Mouse (Mus musculus) hindbrain, embryonic 13.5 days (tissue): ENCODE measurements around the gene Esrrb. TPM values are rescaled to one million over a fixed set of nuclear protein-coding genes. Genes with fewer than 3 reads are reported as not detected.

ENCODE experiments used
- ATAC-seq: fragments of 200-750 bp; cut with Nextera tagmentation; 2 replicates; pipeline ENCODE4 v1.8.0; 2017; ENCODE audit warnings: moderate TSS enrichment; ENCODE audit not compliant: low FRiP score
- H3K27ac ChIP-seq: fragments of 300-500 bp; sonication (generic); 2 replicates; pipeline ENCODE4 v1.5.1; 2015; ENCODE audit warnings: inconsistent platforms, mild to moderate bottlenecking, moderate library complexity
- H3K27me3 ChIP-seq: fragments of 300-500 bp; sonication (generic); 2 replicates; pipeline ENCODE4 v1.6.1; 2015; ENCODE audit warnings: mild to moderate bottlenecking, inconsistent platforms
- H3K36me3 ChIP-seq: fragments of 300-500 bp; sonication (generic); 2 replicates; pipeline ENCODE4 v1.6.1; 2015; ENCODE audit warnings: mild to moderate bottlenecking, inconsistent platforms
- H3K4me1 ChIP-seq: fragments of 300-500 bp; sonication (generic); replicated peaks from 2 replicates; pipeline ENCODE4 v1.6.1; 2015; ENCODE audit warnings: inconsistent platforms
- H3K4me2 ChIP-seq: fragments of 300-500 bp; sonication (generic); 2 replicates; pipeline ENCODE4 v1.6.1; 2015; ENCODE audit warnings: inconsistent platforms, mild to moderate bottlenecking, moderate library complexity
- H3K4me3 ChIP-seq: fragments of 300-500 bp; sonication (generic); 2 replicates; pipeline ENCODE4 v1.5.1; 2015; ENCODE audit warnings: mild to moderate bottlenecking, inconsistent platforms
- H3K9ac ChIP-seq: fragments of 300-500 bp; sonication (generic); 2 replicates; pipeline ENCODE4 v1.6.1; 2015; ENCODE audit warnings: mild to moderate bottlenecking, inconsistent platforms
- H3K9me3 ChIP-seq: fragments of 300-500 bp; sonication (generic); 2 replicates; pipeline ENCODE4 v1.6.1; 2016; ENCODE audit warnings: inconsistent platforms
- WGBS: fragments of 180-500 bp; shearing (Covaris S2); methylation state at CpG from one replicate; pipeline ENCODE4 v1.1.7; 2015; 5-methylcytosine and 5-hydroxymethylcytosine counted together
- polyA plus RNA-seq: library from polyadenylated mRNA; unstranded; fragments of >200 nt; fragmentation: Nextera tagmentation; extraction: Ambion mirVana; gene quantifications from 2 replicates; pipeline ENCODE4 v1.2.1, GENCODE M21; 2015

The Esrrb gene
- 5.3 and 6.7 TPM in 2 replicates for polyA plus RNA-seq

- Histone ChIP-seq H3K36me3 (no peaks in the 10 kb centered on the region), H3K4me1 (peaks cover 55% of the 10 kb centered on the region), H3K4me2 (no peak within 1 kb of the TSS), H3K9me3 (no peaks in the 10 kb centered on the region), H3K27ac (no peak within 1 kb of the TSS), H3K9ac (peak within 1 kb of the TSS; percentile 29; the same call in 1 of the 2 replicates), H3K27me3 (peaks cover 37% of the 10 kb centered on the region), H3K4me3 (no peak within 1 kb of the TSS)
- 33% methylated on average over 22 of the region's 22 CpGs for WGBS
- ATAC-seq: peak; percentile 26; the same call in 1 of the 2 replicates
Observed at GRCm38 (mm10) chr12:86360696-86361631, at the start of gene Esrrb. Esrrb (plus strand) TSS chr12:86361117.

- H3K27me3 ChIP-seq: peaks cover 28% of the 10 kb centered on the region
- ATAC-seq: no peak
- no peak overlapping the region for H3K9ac ChIP-seq
- peak overlapping the region; percentile 17 for H3K4me2 ChIP-seq
- no peaks in the 10 kb centered on the region for H3K36me3 ChIP-seq
- WGBS: 10% methylated on average over 12 of the region's 12 CpGs
- no peaks in the 10 kb centered on the region for H3K9me3 ChIP-seq
- no peak overlapping the region for H3K4me3 ChIP-seq
- H3K4me1 ChIP-seq: peaks cover 10% of the 10 kb centered on the region
- H3K27ac ChIP-seq: no peak overlapping the region
Observed at GRCm38 (mm10) chr12:86320629-86321028, 40.3 kb upstream of the Esrrb start.

GRCm38 (mm10) chr12:86324297-86324696 lies 36.6 kb upstream of the Esrrb start:
- Histone ChIP-seq H3K4me1 (peaks cover 10% of the 10 kb centered on the region), H3K9me3 (no peaks in the 10 kb centered on the region), H3K9ac (no peak overlapping the region), H3K4me2 (no peak overlapping the region), H3K27ac (no peak overlapping the region), H3K4me3 (no peak overlapping the region), H3K27me3 (peaks cover 27% of the 10 kb centered on the region), H3K36me3 (no peaks in the 10 kb centered on the region)
- 17% methylated on average over 3 of the region's 3 CpGs for WGBS
- ATAC-seq: no peak

GRCm38 (mm10) chr12:86329813-86330212 lies 31.1 kb upstream of the Esrrb start:
- Histone ChIP-seq H3K4me2 (no peak overlapping the region), H3K36me3 (no peaks in the 10 kb centered on the region), H3K27me3 (peaks cover 20% of the 10 kb centered on the region), H3K9me3 (no peaks in the 10 kb centered on the region), H3K4me3 (no peak overlapping the region), H3K4me1 (peaks cover 11% of the 10 kb centered on the region), H3K9ac (no peak overlapping the region), H3K27ac (no peak overlapping the region)
- 61% methylated on average over 4 of the region's 4 CpGs for WGBS
- ATAC-seq: no peak

- Histone ChIP-seq H3K36me3 (no peaks in the 10 kb centered on the region), H3K9ac (no peak overlapping the region), H3K4me2 (peak overlapping the region; percentile 3; the same call in 1 of the 2 replicates), H3K4me1 (peaks cover 11% of the 10 kb centered on the region), H3K27ac (no peak overlapping the region), H3K4me3 (no peak overlapping the region), H3K9me3 (no peaks in the 10 kb centered on the region), H3K27me3 (peaks cover 20% of the 10 kb centered on the region)
- 51% methylated on average over 9 of the region's 9 CpGs for WGBS
- ATAC-seq: peak; percentile 61; the same call in 1 of the 2 replicates
Observed at GRCm38 (mm10) chr12:86330684-86331083, 30.2 kb upstream of the Esrrb start.

- no peak for ATAC-seq
- 55% methylated on average over 10 of the region's 10 CpGs for WGBS
- Histone ChIP-seq H3K4me1 (peaks cover 11% of the 10 kb centered on the region), H3K4me2 (peak overlapping the region; percentile 3; the same call in 1 of the 2 replicates), H3K4me3 (no peak overlapping the region), H3K36me3 (no peaks in the 10 kb centered on the region), H3K9me3 (no peaks in the 10 kb centered on the region), H3K27ac (no peak overlapping the region), H3K9ac (no peak overlapping the region), H3K27me3 (peaks cover 20% of the 10 kb centered on the region)
Observed at GRCm38 (mm10) chr12:86331248-86331647, 29.7 kb upstream of the Esrrb start.

- no peak overlapping the region for H3K4me3 ChIP-seq
- peaks cover 17% of the 10 kb centered on the region; the same call in 1 of the 2 replicates for H3K27me3 ChIP-seq
- no peaks in the 10 kb centered on the region for H3K36me3 ChIP-seq
- H3K27ac ChIP-seq: peak overlapping the region; percentile 40; the same call in 1 of the 2 replicates
- no peaks in the 10 kb centered on the region for H3K9me3 ChIP-seq
- no peak overlapping the region for H3K4me2 ChIP-seq
- no peak for ATAC-seq
- peaks cover 12% of the 10 kb centered on the region for H3K4me1 ChIP-seq
- WGBS: 93% methylated on average over 3 of the region's 3 CpGs
- H3K9ac ChIP-seq: no peak overlapping the region
Observed at GRCm38 (mm10) chr12:86336209-86336608, 24.7 kb upstream of the Esrrb start.

- ATAC-seq: no peak
- Histone ChIP-seq H3K27ac (peak overlapping the region; percentile 40; the same call in 1 of the 2 replicates), H3K4me1 (peaks cover 11% of the 10 kb centered on the region), H3K9ac (no peak overlapping the region; the same call in 1 of the 2 replicates), H3K27me3 (peaks cover 17% of the 10 kb centered on the region; the same call in 1 of the 2 replicates), H3K4me2 (no peak overlapping the region), H3K4me3 (no peak overlapping the region), H3K36me3 (no peaks in the 10 kb centered on the region), H3K9me3 (no peaks in the 10 kb centered on the region)
- WGBS: 49% methylated on average over 7 of the region's 7 CpGs
Observed at GRCm38 (mm10) chr12:86336887-86337286, 24.0 kb upstream of the Esrrb start.

GRCm38 (mm10) chr12:86349477-86349876 lies 11.4 kb upstream of the Esrrb start:
- no peak overlapping the region for H3K9ac ChIP-seq
- H3K4me1 ChIP-seq: peaks cover 11% of the 10 kb centered on the region
- no peak overlapping the region for H3K4me3 ChIP-seq
- no peaks in the 10 kb centered on the region for H3K36me3 ChIP-seq
- ATAC-seq: no peak
- H3K4me2 ChIP-seq: no peak overlapping the region
- peaks cover 14% of the 10 kb centered on the region; the same call in 1 of the 2 replicates for H3K27me3 ChIP-seq
- WGBS: 73% methylated on average over 8 of the region's 8 CpGs
- H3K9me3 ChIP-seq: no peaks in the 10 kb centered on the region
- no peak overlapping the region for H3K27ac ChIP-seq

- H3K4me3 ChIP-seq: no peak overlapping the region
- peaks cover 43% of the 10 kb centered on the region for H3K4me1 ChIP-seq
- no peak for ATAC-seq
- H3K4me2 ChIP-seq: no peak overlapping the region
- H3K27me3 ChIP-seq: peaks cover 38% of the 10 kb centered on the region
- no peaks in the 10 kb centered on the region for H3K9me3 ChIP-seq
- 75% methylated on average over 6 of the region's 6 CpGs for WGBS
- no peaks in the 10 kb centered on the region for H3K36me3 ChIP-seq
- no peak overlapping the region for H3K27ac ChIP-seq
- H3K9ac ChIP-seq: no peak overlapping the region
Observed at GRCm38 (mm10) chr12:86359406-86359805, 1.5 kb upstream of the Esrrb start.

GRCm38 (mm10) chr12:86359873-86360272 lies 1.0 kb upstream of the Esrrb start:
- H3K4me3 ChIP-seq: no peak overlapping the region
- no peak overlapping the region for H3K4me2 ChIP-seq
- no peaks in the 10 kb centered on the region for H3K9me3 ChIP-seq
- peaks cover 47% of the 10 kb centered on the region for H3K4me1 ChIP-seq
- WGBS: 83% methylated on average over 8 of the region's 8 CpGs
- no peak overlapping the region for H3K27ac ChIP-seq
- H3K27me3 ChIP-seq: peaks cover 35% of the 10 kb centered on the region
- ATAC-seq: no peak
- no peak overlapping the region for H3K9ac ChIP-seq
- H3K36me3 ChIP-seq: no peaks in the 10 kb centered on the region

GRCm38 (mm10) chr12:86364285-86364684 lies 3.4 kb downstream of the Esrrb start:
- H3K27me3 ChIP-seq: peaks cover 40% of the 10 kb centered on the region
- H3K9me3 ChIP-seq: no peaks in the 10 kb centered on the region
- H3K9ac ChIP-seq: no peak overlapping the region
- peak overlapping the region; percentile 30; the same call in 1 of the 2 replicates for H3K27ac ChIP-seq
- no peak overlapping the region for H3K4me2 ChIP-seq
- H3K36me3 ChIP-seq: no peaks in the 10 kb centered on the region
- no peak overlapping the region for H3K4me3 ChIP-seq
- peaks cover 59% of the 10 kb centered on the region for H3K4me1 ChIP-seq
- WGBS: 10% methylated on average over 5 of the region's 5 CpGs
- no peak for ATAC-seq
